Mouse (Mus musculus) adrenal gland, adult (tissue): ENCODE measurements around the gene Nfasc.

Experiments used
- DNase-seq, 2 experiments: peaks; one replicate each; pipeline ENCODE4 v3.0.0; 2022 to 2023; ENCODE audit warnings: low spot score in 1 of 2; ENCODE audit not compliant: inconsistent age in 2 of 2

Nfasc gene

GRCm38 (mm10) chr1:132741175-132741997 lies at the start of gene Nfasc:
TSS of gene Nfasc (minus strand) at chr1:132741797.
- DNase-seq, result peak; percentile 59 to 82

- no peak for DNase-seq
Observed at GRCm38 (mm10) chr1:132791049-132791448, 49.5 kb upstream of the Nfasc start.

GRCm38 (mm10) chr1:132786866-132787265 lies 45.3 kb upstream of the Nfasc start:
- DNase-seq, result no peak

GRCm38 (mm10) chr1:132781607-132782445 lies 40.2 kb upstream of the Nfasc start:
- no peak for DNase-seq

GRCm38 (mm10) chr1:132780961-132781360 lies 39.4 kb upstream of the Nfasc start:
- no peak for DNase-seq

- no peak for DNase-seq
Observed at GRCm38 (mm10) chr1:132780254-132780653, 38.7 kb upstream of the Nfasc start.

- DNase-seq, result no peak
Observed at GRCm38 (mm10) chr1:132774959-132775358, 33.4 kb upstream of the Nfasc start.

- peak; percentile 23 to 64 for DNase-seq
Observed at GRCm38 (mm10) chr1:132771377-132771776, 29.8 kb upstream of the Nfasc start.

- no peak for DNase-seq
Observed at GRCm38 (mm10) chr1:132769559-132769958, 28.0 kb upstream of the Nfasc start.

- DNase-seq, result no peak
Observed at GRCm38 (mm10) chr1:132767422-132767821, 25.8 kb upstream of the Nfasc start.

GRCm38 (mm10) chr1:132765887-132766651 lies 24.5 kb upstream of the Nfasc start:
- DNase-seq, result no peak

GRCm38 (mm10) chr1:132765222-132765621 lies 23.6 kb upstream of the Nfasc start:
- DNase-seq, result no peak

GRCm38 (mm10) chr1:132759390-132759789 lies 17.8 kb upstream of the Nfasc start:
- DNase-seq, result no peak

GRCm38 (mm10) chr1:132758656-132759370 lies 17.2 kb upstream of the Nfasc start:
- peak; percentile 57 to 85 for DNase-seq

GRCm38 (mm10) chr1:132755211-132755610 lies 13.6 kb upstream of the Nfasc start:
- no peak for DNase-seq

- no peak for DNase-seq
Observed at GRCm38 (mm10) chr1:132749217-132749884, 7.8 kb upstream of the Nfasc start.

GRCm38 (mm10) chr1:132746302-132746701 lies 4.7 kb upstream of the Nfasc start:
- DNase-seq, result no peak

GRCm38 (mm10) chr1:132745636-132746035 lies 4.0 kb upstream of the Nfasc start:
- DNase-seq, result no peak

- peak in 1 of 2 experiments; percentile 29 for DNase-seq
Observed at GRCm38 (mm10) chr1:132739077-132739521, 2.5 kb downstream of the Nfasc start.

GRCm38 (mm10) chr1:132736171-132736570 lies 5.4 kb downstream of the Nfasc start:
- no peak for DNase-seq
